Mouse (Mus musculus) testis, adult 2 months (tissue): Measurements from ENCODE around the gene Cnot10.

ENCODE experiments used
- CTCF ChIP-seq: fragments of 200-500 bp; IDR thresholded peaks from 2 replicates; pipeline ENCODE4 v1.5.1; 2012; ENCODE audit warnings: low read depth, mild to moderate bottlenecking, inconsistent platforms, low read length, moderate library complexity; ENCODE audit not compliant: control insufficient read depth, insufficient read depth, insufficient replicate concordance
- POLR2A ChIP-seq: fragments of 200-500 bp; IDR thresholded peaks from 2 replicates; pipeline ENCODE4 v1.6.1; 2012; ENCODE audit warnings: low read depth, mild to moderate bottlenecking, inconsistent platforms, low read length, moderate library complexity; ENCODE audit not compliant: control insufficient read depth

- TF ChIP-seq CTCF = no peak
- TF ChIP-seq POLR2A = no peak
Observed at GRCm38 (mm10) chr9:114666858-114667257, 26.9 kb upstream of the Cnot10 start.
